Mouse (Mus musculus) monocyte, adult 5-6 weeks (primary cell): ENCODE measurements at regions not wholly inside any gene's neighbourhood (a gene's known extent, or its start where the extent isn't known, plus 50 kb on each side); places are given as distances from the start of the nearest gene placed in this dataset.

ENCODE experiments used
- ATAC-seq: fragments of 153-309, 156-312 bp; replicated peaks from 2 replicates; pipeline ENCODE4 v1.8.0; 2017; ENCODE audit warnings: mild to moderate bottlenecking; ENCODE audit not compliant: low TSS enrichment, insufficient number of reproducible peaks, severe bottlenecking, poor library complexity, low FRiP score

GRCm38 (mm10) chr10:19152773-19153172, 137.3 kb upstream of the Tnfaip3 start:
- no peak for ATAC-seq

GRCm38 (mm10) chr10:19150766-19151165, 135.3 kb upstream of the Tnfaip3 start:
- no peak for ATAC-seq

DNA sequence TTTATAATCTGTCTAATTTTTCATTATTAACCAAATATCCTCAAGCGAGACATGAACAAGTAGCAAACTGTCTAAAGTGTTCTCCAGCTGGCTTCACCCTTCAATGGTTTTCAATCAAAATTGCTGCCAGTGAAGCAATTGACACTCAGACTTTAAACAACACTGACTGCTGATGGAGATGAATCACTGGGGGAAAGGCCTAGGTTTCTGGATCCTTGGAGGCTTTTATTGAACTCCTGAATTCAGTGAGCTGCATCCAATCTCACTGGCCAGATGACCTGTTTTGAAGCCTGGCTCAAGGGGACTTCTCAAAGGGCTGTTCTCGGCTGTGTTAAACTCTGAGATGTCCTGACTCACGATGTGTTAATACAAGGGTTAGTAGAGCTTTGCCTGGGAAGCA, 134.5 kb upstream of the Tnfaip3 start:
- no peak for ATAC-seq

DNA sequence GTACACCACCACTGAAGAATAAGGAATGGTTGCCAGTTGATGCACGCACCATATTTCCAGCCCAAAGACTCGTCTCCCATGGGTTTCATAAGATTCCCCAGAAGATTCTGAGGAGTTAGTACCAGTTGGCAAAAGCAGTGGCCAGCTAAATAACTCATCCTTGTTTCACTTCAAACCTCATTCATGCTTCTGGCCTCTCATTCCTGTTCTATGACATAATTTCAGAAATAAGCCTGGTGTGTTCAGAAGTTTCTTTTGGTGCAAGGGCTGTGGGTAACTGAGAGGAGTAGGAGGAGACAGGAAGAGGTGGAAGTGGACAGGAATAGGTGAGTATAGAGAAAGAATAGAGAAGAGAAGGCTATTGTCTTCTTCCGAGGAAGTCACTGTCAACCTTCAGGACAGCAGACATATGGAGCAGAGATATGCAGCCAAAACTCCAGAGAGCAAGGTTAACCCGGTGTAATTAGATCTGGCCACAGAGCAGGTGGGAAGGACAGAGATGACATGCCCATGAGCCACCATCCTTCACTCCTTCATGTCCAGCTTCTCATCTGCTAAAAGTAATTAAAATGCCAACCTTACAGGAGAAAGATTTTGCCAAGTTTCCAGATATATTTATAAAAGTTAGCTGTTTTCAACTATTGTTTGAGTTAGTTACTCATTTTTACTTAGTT, 133.9 kb upstream of the Tnfaip3 start:
- no peak for ATAC-seq

DNA sequence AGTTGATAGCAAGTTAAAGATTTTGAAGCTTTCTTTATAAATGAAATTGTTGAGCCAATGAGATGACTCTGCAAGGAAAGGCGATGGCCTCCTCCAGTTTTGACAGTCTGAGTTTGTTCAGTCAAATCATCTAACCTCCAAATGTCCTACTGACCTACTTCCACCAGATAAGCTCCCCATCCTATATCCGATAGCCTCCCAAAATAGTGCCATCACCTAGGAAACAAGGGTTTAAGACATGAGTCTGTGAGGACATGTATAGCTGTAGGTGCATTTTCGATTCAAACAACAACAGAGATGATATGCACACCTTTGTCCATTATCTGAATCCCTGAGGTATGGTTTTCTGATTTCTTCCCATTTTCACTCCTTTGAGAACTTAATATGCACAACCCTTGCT, 126.0 kb upstream of the Tnfaip3 start:
- ATAC-seq: no peak

- ATAC-seq: no peak
These were observed 125.2 kb upstream of the Tnfaip3 start for GRCm38 (mm10) chr10:19140628-19141027.

GRCm38 (mm10) chr10:19139234-19139633, 123.8 kb upstream of the Tnfaip3 start:
- ATAC-seq: no peak

DNA sequence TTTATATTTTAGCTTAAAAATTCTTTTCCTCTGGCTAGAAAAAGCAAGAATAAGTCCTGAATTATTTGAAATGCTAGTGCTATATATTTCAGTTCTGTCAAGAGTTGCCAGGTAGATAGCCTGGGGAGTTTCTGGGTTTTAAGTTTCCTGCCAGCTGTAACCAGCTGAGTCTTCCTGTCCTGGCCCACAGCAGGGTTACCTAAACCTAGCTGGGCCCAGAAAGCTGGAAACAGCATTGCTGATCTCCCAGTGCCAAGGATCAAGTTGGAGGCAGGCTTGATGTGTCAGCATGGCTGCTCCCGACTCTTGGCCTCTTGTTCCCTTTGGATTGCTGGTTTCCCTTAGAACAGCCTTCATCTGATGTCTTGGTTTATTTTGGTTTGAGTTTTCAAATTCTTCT, 122.8 kb upstream of the Tnfaip3 start:
- ATAC-seq: no peak

DNA sequence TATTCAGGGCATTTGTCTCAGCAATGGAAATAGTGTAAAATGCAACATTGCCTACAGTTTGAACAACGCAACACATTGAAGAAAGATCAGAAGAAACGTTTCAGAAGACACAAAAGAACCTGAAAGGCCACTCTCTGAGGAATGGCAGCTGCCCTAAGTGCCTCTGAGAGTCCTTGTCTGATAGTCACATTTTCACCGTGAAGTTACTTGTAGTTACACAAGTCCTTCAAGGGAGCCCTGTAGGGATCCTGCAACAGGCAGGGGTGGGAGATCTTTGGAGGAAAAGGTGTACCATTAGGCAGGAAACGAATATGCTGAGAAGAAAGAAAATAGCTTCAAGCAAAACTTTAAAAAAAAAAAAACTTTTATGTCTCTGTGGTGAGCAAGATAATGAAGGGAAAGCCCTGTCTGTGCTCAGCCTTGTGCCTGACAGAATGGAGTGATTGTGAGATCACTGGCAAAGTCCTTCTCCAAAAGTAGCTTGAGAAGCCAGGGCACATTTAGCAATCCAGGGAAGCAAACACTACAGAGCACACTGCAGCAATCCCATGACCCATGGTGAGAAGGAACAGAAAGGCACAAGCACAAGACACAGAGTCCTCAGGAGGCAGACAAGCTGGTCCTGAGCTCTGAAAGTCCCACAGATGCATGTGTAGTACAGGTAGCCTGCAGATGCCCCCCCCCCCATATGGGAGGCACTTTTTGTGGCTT, 112.3 kb upstream of the Tnfaip3 start:
- ATAC-seq: no peak

DNA sequence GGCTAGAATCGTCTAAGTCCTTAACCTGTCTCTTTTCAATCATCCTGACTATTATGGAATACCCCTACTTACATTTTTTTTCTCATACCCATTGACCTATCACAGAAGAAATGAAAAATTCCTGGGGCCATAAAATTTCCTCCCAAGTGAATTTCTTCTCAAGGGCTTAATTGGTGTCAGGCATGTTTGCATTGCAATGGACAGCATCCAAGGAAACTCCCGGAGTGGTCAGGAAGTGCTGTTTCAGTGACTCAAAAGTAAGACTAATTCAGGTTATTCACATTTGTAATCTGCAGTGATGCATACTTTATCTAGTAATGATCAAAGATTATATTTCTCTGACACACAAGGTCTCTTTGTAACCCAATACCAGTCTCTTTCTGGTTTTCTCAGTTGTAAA, 111.5 kb upstream of the Tnfaip3 start:
- no peak for ATAC-seq

- ATAC-seq: no peak
These were observed 111.0 kb upstream of the Tnfaip3 start for GRCm38 (mm10) chr10:19126438-19126837.

- no peak for ATAC-seq
These were observed 108.2 kb upstream of the Tnfaip3 start for GRCm38 (mm10) chr10:19123691-19124090.

DNA sequence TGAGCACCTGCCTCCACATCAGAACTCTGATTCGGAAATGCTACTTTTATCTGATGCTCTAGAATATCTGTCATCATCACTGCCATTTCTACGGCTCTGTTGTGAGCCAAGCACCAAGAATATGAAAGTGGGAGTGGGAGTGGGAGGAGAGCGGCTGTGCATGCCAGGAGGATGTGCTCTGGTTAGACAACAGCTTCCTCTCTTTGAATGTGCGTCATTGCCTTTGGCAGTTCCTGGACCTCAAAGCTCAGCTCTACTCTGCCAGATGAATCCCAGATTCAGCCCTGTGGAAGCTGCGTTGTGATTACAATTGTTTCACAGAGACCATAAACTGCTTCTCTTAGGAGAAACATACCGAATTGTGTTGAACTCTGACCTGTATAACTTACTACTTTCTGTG, 106.8 kb upstream of the Tnfaip3 start:
- no peak for ATAC-seq

- no peak for ATAC-seq
These were observed 104.0 kb upstream of the Tnfaip3 start for GRCm38 (mm10) chr10:19119281-19120049.

DNA sequence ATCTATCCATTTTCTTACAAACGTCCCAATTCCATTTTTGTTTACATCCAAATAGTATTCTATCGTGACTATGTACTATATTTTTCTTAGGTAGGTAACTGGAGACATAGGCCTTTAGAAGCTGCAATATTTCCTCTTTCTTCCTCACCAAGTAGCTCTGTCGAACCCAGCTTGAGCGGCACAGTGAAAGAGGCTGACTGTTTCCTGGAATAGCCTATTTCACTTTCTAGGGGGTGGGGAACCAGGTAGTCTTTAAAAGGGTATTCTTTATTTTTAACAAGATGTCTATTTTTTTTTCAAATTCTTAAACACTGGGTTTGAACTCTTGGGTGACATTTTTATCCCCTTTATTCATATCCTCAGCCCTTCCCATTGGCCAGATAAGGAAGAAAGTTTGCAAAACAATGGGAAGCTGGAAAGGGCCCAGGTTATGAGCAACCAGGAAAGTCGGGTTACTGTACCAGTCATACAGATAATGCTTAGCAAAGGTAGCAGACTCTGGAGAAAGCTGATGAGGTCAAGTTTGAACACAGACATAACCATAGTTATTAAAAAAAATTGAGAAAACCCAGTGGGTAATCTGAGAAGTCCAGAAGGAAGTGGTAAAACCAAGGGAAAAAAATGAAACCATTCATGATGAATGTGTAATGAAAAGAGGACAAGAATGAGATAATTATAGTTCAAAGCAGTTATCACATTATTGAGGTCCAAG, 103.3 kb upstream of the Tnfaip3 start:
- no peak for ATAC-seq

- ATAC-seq: peak; percentile 75
These were observed 101.7 kb upstream of the Tnfaip3 start for GRCm38 (mm10) chr10:19117071-19117605.

- ATAC-seq: no peak
These were observed 97.0 kb upstream of the Tnfaip3 start for GRCm38 (mm10) chr10:19112459-19112858.

GRCm38 (mm10) chr10:19105231-19105681, 89.8 kb upstream of the Tnfaip3 start:
- ATAC-seq: no peak

DNA sequence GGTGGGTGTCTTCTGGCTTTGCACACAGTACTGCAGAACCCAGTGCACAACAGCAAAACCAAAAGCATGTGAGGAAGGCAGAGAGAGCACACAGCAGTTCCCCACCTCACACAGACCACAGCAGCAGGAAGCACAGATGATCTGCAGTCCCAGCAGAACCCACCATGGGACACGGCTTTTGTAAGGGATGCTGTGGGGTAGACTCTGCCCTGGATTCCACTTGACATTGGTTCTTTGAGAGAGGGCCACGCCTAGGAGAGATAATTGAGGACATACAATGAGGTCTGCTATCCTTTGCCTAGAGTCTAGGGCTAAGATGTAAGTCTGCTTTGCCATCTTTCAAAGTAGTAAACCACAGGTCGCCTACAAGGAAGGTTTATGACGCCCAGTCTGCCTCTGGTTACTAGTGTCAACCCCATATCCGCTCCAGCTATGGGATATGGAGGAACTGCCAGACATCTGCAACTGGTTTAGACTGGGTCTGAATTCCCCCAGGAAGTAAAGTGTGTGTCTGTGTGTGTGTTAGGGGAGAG, 89.3 kb upstream of the Tnfaip3 start:
- ATAC-seq: peak; percentile 59
